Mouse (Mus musculus): ENCODE results near the gene Zap70. TPM values are rescaled to one million over a fixed set of nuclear protein-coding genes. Genes with fewer than 3 reads are reported as not detected.
"Not testable (repeated sequence)": the region's sequence is repeated elsewhere in the genome, so short reads cannot be mapped to it uniquely, and the experiment has no call there.

The Zap70 gene
- total RNA-seq, 2 experiments from 2014 or later = 0.27 to 2.0 TPM

DNA sequence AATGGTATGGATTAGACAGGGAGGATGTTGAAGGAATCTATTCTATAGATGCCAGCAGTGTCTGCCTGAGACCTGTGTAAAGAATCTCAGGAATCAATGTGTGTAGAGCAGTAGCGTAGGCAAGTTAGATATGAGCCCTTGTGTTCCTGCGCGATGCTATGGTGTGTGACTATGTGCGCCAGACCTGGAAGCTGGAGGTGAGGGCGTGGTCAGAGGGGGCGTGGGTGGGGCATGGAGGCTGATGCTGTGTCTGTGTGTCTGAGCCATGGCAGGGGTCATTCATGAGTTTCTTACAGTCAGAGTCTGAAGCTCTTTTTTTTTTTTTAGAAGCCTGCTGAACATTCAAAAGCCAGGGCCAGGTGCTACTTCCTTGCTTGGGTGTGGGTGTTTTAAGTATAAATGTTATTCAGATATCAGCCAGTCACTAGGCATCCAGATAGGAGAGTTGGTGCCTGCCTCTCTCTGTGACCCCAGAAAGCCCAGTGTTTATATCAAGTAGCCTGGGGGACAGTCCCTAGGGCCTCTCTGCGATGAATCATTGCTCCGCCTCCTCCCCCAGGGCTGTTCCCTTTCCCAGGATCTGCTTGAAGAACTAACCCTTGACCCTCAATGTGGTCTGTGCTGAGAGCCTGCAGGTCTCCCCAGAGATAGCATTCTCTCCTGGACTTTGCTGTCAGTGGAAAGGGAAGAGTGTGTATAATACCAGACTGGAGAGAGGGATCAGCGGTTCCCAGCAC, 10.8 kb downstream of the Zap70 start:
- DNase-seq = no peak

GRCm38 (mm10) chr1:36780793-36781192, 19.2 kb downstream of the Zap70 start:
- DNase-seq = no peak

DNA sequence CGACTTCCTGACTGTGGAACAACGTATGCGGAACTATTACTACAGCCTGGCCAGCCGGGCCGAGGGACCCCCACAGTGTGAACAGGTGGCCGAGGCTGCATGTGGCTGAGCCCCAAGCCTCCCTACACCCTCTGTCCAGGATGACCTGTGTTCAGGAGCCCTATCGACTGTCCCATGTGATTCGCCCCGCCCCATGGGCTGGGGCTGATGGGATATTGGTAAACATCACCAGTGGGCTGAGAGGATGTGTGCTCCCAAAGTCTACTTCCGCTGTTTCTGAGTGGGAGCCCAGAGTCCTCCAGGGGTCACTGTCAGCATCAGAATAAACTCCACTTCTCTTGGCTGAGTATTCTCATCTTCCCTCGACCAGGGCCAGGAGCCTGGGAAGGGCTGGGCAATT, 20.9 kb downstream of the Zap70 start:
- no peak for DNase-seq

GRCm38 (mm10) chr1:36784365-36785134, 23.0 kb downstream of the Zap70 start:
- peak; percentile 77 to 90 for DNase-seq

- no peak for DNase-seq
Observed at GRCm38 (mm10) chr1:36785238-36785641, 23.6 kb downstream of the Zap70 start.

DNA sequence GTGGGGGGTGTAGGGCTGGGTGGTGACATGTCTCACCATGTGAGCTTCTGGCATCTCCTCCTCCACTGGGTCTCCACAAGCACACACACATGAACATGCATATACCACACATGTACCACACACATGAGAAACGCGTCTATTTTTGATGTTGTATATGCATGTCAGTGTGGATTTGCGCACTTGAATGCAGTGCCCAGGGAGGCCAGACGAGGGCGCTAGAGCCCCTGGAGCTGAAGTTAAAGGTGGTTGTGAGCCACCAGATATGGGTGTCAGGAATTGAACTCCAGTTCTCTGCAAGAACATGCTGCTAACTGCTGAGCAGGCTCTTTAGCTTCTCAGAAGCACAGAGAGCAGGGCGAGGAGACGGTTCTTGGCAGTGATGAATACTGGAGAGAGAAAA, 24.8 kb downstream of the Zap70 start:
- no peak for DNase-seq

DNA sequence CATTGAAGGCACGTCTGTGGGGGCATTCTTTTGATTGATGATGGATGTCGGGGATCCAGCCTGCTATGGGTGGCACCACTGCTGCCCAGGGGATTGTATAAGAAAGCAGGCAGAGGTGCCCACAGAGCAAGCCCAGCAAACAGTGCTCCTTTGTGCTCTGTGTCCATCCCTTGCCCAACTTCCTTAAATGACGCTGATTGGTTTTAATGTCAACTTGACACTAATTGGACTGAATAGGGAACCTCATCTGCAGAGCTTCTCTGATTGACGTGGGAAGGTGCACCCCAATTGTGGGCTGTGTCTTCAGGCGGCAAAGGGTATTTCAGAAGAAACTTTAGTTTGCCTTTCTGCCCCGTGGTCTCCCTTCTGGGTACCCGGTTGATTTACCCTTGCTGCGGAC, 27.8 kb downstream of the Zap70 start:
- no peak for DNase-seq

GRCm38 (mm10) chr1:36796711-36797110, 35.1 kb downstream of the Zap70 start:
- no peak for DNase-seq

DNA sequence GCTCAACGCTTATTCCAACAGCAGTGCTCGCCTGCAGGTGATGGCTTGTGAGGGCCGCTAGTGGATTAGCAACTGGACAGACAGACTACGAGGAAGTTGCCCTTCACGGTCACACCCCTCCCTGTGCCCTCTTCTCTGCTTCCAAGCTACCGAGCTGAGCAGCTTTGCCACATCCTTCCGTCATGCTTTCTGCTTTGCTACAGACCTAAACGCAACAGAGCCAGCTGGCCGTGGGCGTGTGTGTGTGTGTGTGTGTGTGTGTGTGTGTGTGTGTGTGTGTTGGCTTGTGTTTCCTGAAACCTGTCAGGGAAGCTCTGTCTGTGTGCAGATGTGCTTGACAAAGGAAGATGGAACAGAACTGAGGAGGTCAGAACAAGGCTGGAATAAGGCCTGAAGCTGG, 35.9 kb downstream of the Zap70 start:
- DNase-seq = no peak

- DNase-seq = no peak
Observed at GRCm38 (mm10) chr1:36800379-36801011, 38.9 kb downstream of the Zap70 start.

DNA sequence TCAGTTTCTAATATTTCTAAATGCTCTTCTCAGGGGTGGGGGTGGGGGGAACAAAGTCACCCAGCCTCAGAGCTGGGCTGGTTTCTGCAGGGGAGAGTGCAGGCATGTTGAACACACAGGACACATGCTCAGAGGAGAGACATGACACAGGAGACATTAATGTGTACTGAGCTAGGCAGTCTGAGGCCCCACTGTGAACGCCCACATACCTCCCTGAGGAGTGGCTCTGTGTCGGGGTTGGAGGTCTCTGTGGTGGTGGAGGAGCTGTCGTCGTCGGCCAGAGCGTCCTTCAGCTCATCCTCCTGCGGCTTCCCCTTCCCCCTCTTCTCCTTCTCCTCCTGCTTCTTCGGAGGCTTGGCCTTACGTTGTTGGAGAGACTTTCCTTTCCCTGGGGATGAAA, 42.7 kb downstream of the Zap70 start:
- no peak for DNase-seq

DNA sequence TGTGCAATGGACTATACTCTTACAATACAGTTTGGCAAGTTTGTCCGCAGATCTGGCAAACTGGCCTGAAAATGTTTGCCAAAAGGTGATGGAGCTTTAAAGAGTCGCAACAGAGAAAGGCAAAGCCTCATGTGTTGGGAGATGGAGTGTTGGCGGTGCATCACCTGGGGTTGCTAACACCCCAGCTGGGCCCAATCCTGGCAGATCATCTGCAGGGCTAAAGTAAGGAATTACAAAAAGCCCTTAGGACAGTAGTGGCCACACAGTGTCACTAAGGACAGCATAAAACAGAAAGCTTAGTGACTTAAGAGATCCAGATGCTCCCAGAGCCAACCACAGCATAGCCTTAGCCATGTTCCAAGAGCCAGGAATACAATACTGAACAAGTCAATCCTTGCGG, 43.2 kb downstream of the Zap70 start:
- DNase-seq = no peak

- no peak for DNase-seq
Observed at GRCm38 (mm10) chr1:36806181-36806905, 44.7 kb downstream of the Zap70 start.

DNA sequence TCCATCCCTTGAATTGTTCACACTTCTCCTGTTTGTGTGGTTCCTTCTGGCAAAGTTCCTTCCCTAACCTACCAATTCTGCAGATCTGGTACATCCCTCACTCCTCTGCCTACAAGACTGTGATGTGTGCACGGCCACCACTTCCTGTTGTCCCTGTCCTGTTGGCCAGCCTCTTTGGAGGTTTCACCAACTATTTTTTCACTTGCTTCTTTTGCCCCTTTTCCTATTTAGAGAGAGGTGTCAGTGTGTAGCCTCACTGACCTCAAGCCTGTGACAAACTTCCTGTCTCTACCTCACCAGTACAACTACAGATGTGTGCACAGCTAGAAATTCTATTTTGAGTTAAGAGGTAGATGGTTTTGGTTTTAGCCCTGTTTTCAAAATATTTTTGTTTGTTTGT, 45.5 kb downstream of the Zap70 start:
- DNase-seq = no peak

DNA sequence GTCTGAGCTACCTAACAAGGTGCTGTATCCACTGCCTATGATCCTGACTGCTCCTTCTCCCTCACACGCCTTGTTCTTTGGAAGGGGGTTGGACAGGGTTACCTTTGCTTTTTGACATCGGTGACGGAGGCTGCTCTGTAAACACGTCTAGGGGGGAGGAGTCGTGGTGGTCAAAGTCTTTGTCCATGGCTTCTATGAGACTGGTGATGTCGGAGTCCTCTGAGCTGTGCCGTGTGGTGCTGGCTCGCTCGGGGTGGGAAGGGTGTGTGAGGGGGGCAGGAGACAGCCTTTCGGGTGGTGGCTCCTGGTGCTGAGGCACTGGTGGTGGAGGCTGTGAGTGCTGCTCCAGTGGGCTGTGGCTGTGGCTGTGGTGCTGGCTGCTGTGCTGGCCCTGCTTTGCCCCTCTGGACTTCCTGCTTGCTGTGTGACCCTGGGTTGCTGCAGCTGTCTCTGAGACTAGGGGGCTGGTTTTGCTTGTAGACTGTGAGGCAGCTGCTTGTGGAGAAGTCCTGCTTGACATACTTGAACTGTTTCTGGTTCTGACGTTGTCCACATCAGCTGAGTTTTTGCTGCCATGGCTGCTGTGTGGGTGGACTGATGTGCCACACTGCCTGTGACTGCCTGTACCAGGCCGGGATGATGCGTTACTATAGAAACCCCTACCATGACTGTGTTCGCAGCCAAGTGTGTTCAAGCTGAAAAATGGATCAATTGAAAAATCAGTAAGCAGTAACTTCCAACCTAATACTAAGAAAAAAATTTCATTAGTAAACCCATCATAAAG, 46.4 kb downstream of the Zap70 start:
- no peak for DNase-seq

GRCm38 (mm10) chr1:36811806-36812205, 50.2 kb downstream of the Zap70 start:
- no peak for DNase-seq

DNA sequence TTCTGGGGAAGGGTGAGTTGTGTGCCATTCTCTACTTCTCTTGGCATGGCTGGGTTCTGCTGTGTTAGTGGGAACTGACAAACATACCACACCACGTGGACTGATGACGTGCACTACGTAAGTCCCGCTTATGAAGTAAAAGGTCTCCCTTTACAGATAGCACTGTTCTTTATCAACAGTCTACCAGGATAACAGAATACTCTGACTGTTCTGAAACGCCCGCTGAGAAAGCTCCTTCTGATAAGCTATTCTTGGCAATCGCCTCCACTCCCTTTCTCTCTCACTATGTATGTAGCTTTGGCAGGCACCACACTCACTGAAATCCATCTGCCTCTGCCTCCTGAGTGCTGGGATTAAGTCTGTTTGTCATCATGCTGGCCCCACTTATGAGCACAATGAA, 51.8 kb downstream of the Zap70 start:
- peak in 1 of 2 experiments; percentile 11 for DNase-seq

DNA sequence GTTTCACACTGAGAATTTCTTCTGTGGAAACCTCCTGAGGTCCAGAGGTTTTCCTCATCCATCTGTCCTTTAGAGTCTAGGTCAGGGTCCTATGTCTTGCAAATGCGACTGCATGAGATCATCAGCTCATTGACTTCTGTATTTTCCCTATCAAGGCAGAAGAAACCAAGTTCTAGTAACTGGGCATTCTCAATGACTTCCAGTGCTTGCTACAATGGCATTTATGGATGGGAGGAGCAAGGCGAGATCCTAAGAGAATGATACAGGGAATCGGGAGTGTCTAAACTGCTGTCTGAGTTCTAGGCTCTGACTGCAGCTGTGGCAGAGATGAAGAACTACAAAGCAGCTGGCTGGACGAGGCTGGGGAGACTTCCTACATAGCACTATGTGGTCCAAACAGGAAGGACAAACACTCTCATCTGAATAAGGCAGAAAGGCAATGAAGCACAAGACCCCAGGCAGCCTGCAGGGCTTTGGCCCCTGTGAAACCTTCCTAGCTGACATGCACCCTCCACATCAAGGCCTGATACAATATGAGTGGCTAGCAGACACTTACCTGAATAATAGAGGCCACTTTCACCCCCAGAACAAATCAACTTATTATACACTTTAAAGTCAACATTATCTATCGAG, 52.8 kb downstream of the Zap70 start:
- no peak for DNase-seq

- peak in 1 of 2 experiments; percentile 24 for DNase-seq
Observed at GRCm38 (mm10) chr1:36815166-36815565, 53.6 kb downstream of the Zap70 start.

GRCm38 (mm10) chr1:36821918-36822317, 60.3 kb downstream of the Zap70 start:
- DNase-seq = not testable (repeated sequence)

DNA sequence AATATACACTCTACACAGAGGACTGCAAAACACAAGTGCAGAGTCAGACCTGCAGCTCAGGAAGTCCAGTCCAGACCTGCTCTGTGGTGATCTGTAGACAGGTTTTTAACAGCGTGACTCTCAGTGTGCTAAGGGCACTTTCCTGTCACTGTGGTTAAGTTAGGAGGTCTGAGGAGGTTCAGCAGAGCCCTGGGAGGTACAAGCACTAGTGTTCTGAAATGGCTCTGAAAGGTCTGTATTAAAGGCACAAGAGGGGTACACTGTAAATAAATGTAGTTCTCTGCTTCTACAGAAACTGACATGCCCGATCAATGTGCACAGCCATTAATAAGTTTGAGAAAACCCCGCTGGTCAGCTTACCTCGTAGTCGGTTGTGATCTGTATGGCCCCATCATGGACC, 62.8 kb downstream of the Zap70 start:
- no peak for DNase-seq
